In the genomic region with DNA sequence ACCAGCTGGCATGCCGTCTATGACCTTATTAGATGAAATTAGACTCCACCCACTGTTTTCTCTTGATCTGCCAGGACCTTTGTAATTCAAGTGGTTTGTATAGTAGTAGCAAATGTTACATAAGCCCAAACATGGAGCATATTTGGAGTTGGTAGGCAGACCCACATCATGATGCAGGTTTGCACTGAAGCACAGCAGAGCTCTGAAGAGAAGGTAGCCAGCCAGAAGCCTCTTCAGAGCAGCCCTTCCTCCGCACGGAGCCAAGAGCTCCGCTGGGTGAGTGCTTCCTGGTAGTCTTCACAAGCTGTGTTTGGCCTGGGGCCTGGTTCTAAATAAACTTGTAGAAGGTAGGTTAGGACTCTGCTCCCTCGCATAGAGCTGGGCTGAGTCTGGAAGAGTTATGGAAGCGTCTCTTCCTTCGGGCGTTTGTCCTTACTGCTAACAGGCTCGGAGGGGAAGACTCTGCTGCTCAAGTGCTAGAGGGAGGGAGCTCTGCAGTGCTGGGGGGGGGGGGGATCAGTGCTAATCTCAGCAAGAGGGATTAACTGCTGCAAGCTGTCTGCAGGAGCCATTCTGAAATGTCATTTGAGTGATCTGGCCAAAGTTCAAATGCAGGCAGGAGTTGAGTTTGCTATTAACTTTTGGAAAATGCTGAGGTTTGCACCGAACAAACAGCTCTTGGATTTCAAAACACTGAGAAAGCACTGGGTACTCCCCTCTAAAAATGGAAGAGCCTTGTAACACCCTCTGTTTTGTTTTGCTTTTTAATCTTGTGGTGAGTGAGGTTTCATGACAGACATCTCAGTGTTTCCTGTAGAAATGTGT, we compare ENCODE assay signal across 8 mouse cellular contexts. TPM values are rescaled to one million over a fixed set of nuclear protein-coding genes. Genes with fewer than 3 reads are reported as not detected.
A peak's percentile ranks its signal among the peaks of the same experiment; 100 is the strongest.
DNase-seq lines count a peak whose midpoint lies in the region; ATAC-seq lines count a peak whose summit lies in the region.

No protein-coding gene starts in this region.

- peak overlapping the region; percentile 79 for H3K27ac ChIP-seq in liver, embryonic 13.5 days

- no peaks in the 10 kb centered on the region for H3K36me3 ChIP-seq in liver, embryonic 13.5 days

- peak; percentile 85 for ATAC-seq in inflammation-experienced regulatory T-cells, adult 6 months
- peak; percentile 55 for ATAC-seq in liver, embryonic 13.5 days (ENCODE audit: low read depth)

- WGBS in liver, embryonic 13.5 days (ENCODE audit: insufficient replicate concordance), result 10% methylated on average over 10 of the region's 10 CpGs

- peak; percentile 19 for DNase-seq in right cerebral cortex, adult 18-20 months
- no peak for DNase-seq in right cerebral cortex, adult 2 months (ENCODE audit: low spot score in 2 of 2)
- peak; percentile 66 to 68 for DNase-seq in cerebellum, postnatal 25 days
- peak; percentile 25 for DNase-seq in gastrocnemius, postnatal 14 days
- no peak for DNase-seq in liver, embryonic 13.5 days
- peak; percentile 87 for DNase-seq in naive thymus-derived CD4-positive, alpha-beta T cell, adult 2 months (ENCODE audit: low read depth)
- peak; percentile 55 for DNase-seq in thymus, postnatal 14 days

- H3K4me1 ChIP-seq in liver, embryonic 13.5 days (replicated peaks), result peaks cover 63% of the 10 kb centered on the region

- H3K9ac ChIP-seq in liver, embryonic 13.5 days, result peak overlapping the region; percentile 40

- H3K4me2 ChIP-seq in liver, embryonic 13.5 days, result peak overlapping the region; percentile 57

- no peaks in the 10 kb centered on the region for H3K9me3 ChIP-seq in liver, embryonic 13.5 days (replicated peaks)

- H3K4me3 ChIP-seq in liver, embryonic 13.5 days (replicated peaks), result peak overlapping the region; percentile 21

- intact Hi-C loops in gastrocnemius, postnatal 14 days (cut with DNase I; ENCODE audit: low total_unique reads), result no loop called here

- H3K27me3 ChIP-seq in liver, embryonic 13.5 days, result no peaks in the 10 kb centered on the region

RNA-seq across cellular contexts. Expression of a gene that starts 52.9 kb away (rescaled TPM):
- 100 to 1,000 TPM; 158 to 174 TPM for total RNA-seq in gastrocnemius, postnatal 14 days (2021)
- polyA plus RNA-seq in inflammation-experienced regulatory T-cells, adult 6 months (2017; shearing (Covaris generic)), result 100 to 1,000 TPM; 117 to 176 (median 128) TPM
- 182 and 205 TPM in 2 replicates for polyA plus RNA-seq in liver, embryonic 13.5 days (2015; fragmentation: Nextera tagmentation; extraction: Ambion mirVana)

Comparison
In these comparisons a context has a peak if more than half of its experiments do, and no peak if none do; other contexts are left out.
1. DNase-seq: peak in right cerebral cortex, adult 18-20 months (single experiment), cerebellum, postnatal 25 days (2 of 2), gastrocnemius, postnatal 14 days (single experiment), naive thymus-derived CD4-positive, alpha-beta T cell, adult 2 months (single experiment) and thymus, postnatal 14 days (single experiment); none in right cerebral cortex, adult 2 months (0 of 2) and liver, embryonic 13.5 days (single experiment).